Mouse (Mus musculus) heart, adult 2 months (tissue): Measurements from ENCODE around the gene Akap10. TPM values are rescaled to one million over a fixed set of nuclear protein-coding genes. Genes with fewer than 3 reads are reported as not detected.

Source experiments
- DNase-seq, 2 experiments: peaks; one replicate each; pipeline ENCODE4 v3.0.0; 2021
- H3K27ac ChIP-seq: fragments of 200-600 bp; 2 replicates; pipeline ENCODE4 v1.8.1; 2022
- H3K27me3 ChIP-seq: fragments of 200-500 bp; 2 replicates; pipeline ENCODE4 v1.6.1; 2012; ENCODE audit warnings: mild to moderate bottlenecking, low read length, inconsistent platforms, mixed read lengths; ENCODE audit not compliant: control insufficient read depth, insufficient read depth
- H3K36me3 ChIP-seq: fragments of 200-500 bp; 2 replicates; pipeline ENCODE4 v1.6.1; 2012; ENCODE audit warnings: low read length, inconsistent platforms; ENCODE audit not compliant: control insufficient read depth, insufficient read depth
- H3K4me1 ChIP-seq: fragments of 200-500 bp; 2 replicates; pipeline ENCODE4 v1.6.1; 2011; ENCODE audit warnings: low read length; ENCODE audit not compliant: control insufficient read depth, insufficient read depth
- H3K4me3 ChIP-seq: fragments of 200-600 bp; 2 replicates; pipeline ENCODE4 v1.8.1; 2022
- H3K79me2 ChIP-seq: fragments of 200-500 bp; replicated peaks from 2 replicates; pipeline ENCODE4 v1.6.1; 2012; ENCODE audit warnings: mild to moderate bottlenecking, inconsistent platforms, low read length, moderate library complexity, mixed read lengths; ENCODE audit not compliant: control insufficient read depth, insufficient read depth
- H3K9ac ChIP-seq: fragments of 200-500 bp; 2 replicates; pipeline ENCODE4 v1.6.1; 2012; ENCODE audit warnings: low read depth, mild to moderate bottlenecking, control low read depth, inconsistent platforms, low read length, mixed read lengths
- CTCF ChIP-seq: fragments of 200-600 bp; IDR thresholded peaks from 2 replicates; pipeline ENCODE4 v1.8.1; 2022; ENCODE audit warnings: antibody characterized with exemption, mild to moderate bottlenecking, moderate library complexity
- EP300 ChIP-seq: fragments of 200-500 bp; IDR thresholded peaks from 2 replicates; pipeline ENCODE4 v1.6.1; 2011; ENCODE audit warnings: low read depth, low read length, control low read depth; ENCODE audit not compliant: insufficient read depth
- POLR2A ChIP-seq: fragments of 200-500 bp; IDR thresholded peaks from 2 replicates; pipeline ENCODE4 v1.6.1; 2011; ENCODE audit warnings: mild to moderate bottlenecking, low read depth, low read length, control low read depth; ENCODE audit not compliant: insufficient read depth
- WGBS: fragments of 180-500 bp; shearing (Covaris S2); methylation state at CpG from one replicate; pipeline ENCODE4 v1.1.7; 2018; 5-methylcytosine and 5-hydroxymethylcytosine counted together
- intact Hi-C: fragments of 180-260 bp; cut with DNase I; formaldehyde crosslinking; loops from one replicate; pipeline ENCODE4 v1.15.1; 2025
- long read RNA-seq: library from polyadenylated mRNA; stranded (forward); transcript quantifications from one replicate; pipeline ENCODE4 v2.0.0, GENCODE M21; 2021
- polyA plus RNA-seq: library from polyadenylated mRNA; depleted of rRNA; stranded (reverse); fragments of >200 nt; gene quantifications from 2 replicates; pipeline ENCODE4 v1.2.3, GENCODE M21; 2012; rRNA removed
- total RNA-seq, 2 experiments: library from RNA; stranded (reverse); gene quantifications; 2 replicates each; pipeline ENCODE4 v1.2.3; 2021

Akap10 gene
- 10 to 100 TPM; 12.6 to 13.7 TPM for total RNA-seq
- polyA plus RNA-seq: 7.9 and 10.0 TPM in 2 replicates
- long read RNA-seq, transcript Akap10-202 (15 exons, 3,874 nt): major isoform, 11 of 13 reads
- long read RNA-seq, partial matches to known transcripts: 2 of 13 reads
- long read RNA-seq, other reads (novel, unspliced or antisense): 0 of 13 reads

GRCm38 (mm10) chr11:61930098-61930517 is at the start of gene Akap10:
Gene Akap10, minus strand, starts transcription at chr11:61930252.
- Histone ChIP-seq H3K36me3 (peaks cover 5% of the 10 kb centered on the region; the same call in 1 of the 2 replicates), H3K9ac (peak within 1 kb of the TSS; percentile 96), H3K4me1 (peaks cover 3% of the 10 kb centered on the region), H3K4me3 (peak within 1 kb of the TSS; percentile 97), H3K79me2 (peaks cover 4% of the 10 kb centered on the region), H3K27me3 (no peaks in the 10 kb centered on the region), H3K27ac (peak within 1 kb of the TSS; percentile 99)
- DNase-seq: peak; percentile 95 to 97
- WGBS: under 1% methylated on average over 40 of the region's 43 CpGs
- no peak for TF ChIP-seq EP300
- TF ChIP-seq CTCF: peak; percentile 14; the same call in 1 of the 2 replicates
- peak; percentile 97 for TF ChIP-seq POLR2A
- intact Hi-C loops: loop anchor here (5.0 kb wide), 1 partner anchor 1393 kb away; the partner anchor contains the start of gene Alkbh5

- TF ChIP-seq EP300: no peak
- no peak for TF ChIP-seq CTCF
- TF ChIP-seq POLR2A: no peak
These were observed 45.7 kb upstream of the Akap10 start for GRCm38 (mm10) chr11:61975783-61976182.

GRCm38 (mm10) chr11:61974106-61974707 is 44.2 kb upstream of the Akap10 start:
- DNase-seq: no peak
- H3K4me1 ChIP-seq: no peaks in the 10 kb centered on the region
- no peaks in the 10 kb centered on the region for H3K79me2 ChIP-seq
- no peak overlapping the region for H3K9ac ChIP-seq
- WGBS: 38% methylated on average over 13 of the region's 13 CpGs
- no peak overlapping the region for H3K4me3 ChIP-seq
- no peak overlapping the region for H3K27ac ChIP-seq
- no peaks in the 10 kb centered on the region for H3K27me3 ChIP-seq
- no peaks in the 10 kb centered on the region for H3K36me3 ChIP-seq
- intact Hi-C loops: no loop called here
- TF ChIP-seq EP300 (no peak), CTCF (no peak), POLR2A (no peak)

More at GRCm38 (mm10) chr11:61975783-61976182, 45.7 kb upstream of the Akap10 start:
- 86% methylated on average over 1 of the region's 1 CpGs for WGBS
- Histone ChIP-seq H3K27me3 (no peaks in the 10 kb centered on the region), H3K27ac (no peak overlapping the region), H3K4me3 (no peak overlapping the region), H3K36me3 (no peaks in the 10 kb centered on the region), H3K4me1 (no peaks in the 10 kb centered on the region), H3K79me2 (no peaks in the 10 kb centered on the region), H3K9ac (no peak overlapping the region)
- no peak for DNase-seq
- intact Hi-C loops: no loop called here

- no peaks in the 10 kb centered on the region for H3K36me3 ChIP-seq
These were observed 41.6 kb upstream of the Akap10 start for GRCm38 (mm10) chr11:61971441-61972221.

GRCm38 (mm10) chr11:61970901-61971300 is 40.8 kb upstream of the Akap10 start:
- DNase-seq: no peak
- H3K4me1 ChIP-seq: no peaks in the 10 kb centered on the region

More at GRCm38 (mm10) chr11:61971441-61972221, 41.6 kb upstream of the Akap10 start:
- Histone ChIP-seq H3K9ac (no peak overlapping the region), H3K79me2 (no peaks in the 10 kb centered on the region), H3K4me1 (no peaks in the 10 kb centered on the region), H3K27ac (no peak overlapping the region), H3K4me3 (no peak overlapping the region), H3K27me3 (no peaks in the 10 kb centered on the region)
- intact Hi-C loops: no loop called here
- no peak for TF ChIP-seq POLR2A
- TF ChIP-seq EP300: no peak
- no peak for TF ChIP-seq CTCF
- WGBS: 68% methylated on average over 7 of the region's 7 CpGs
- DNase-seq: no peak

More at GRCm38 (mm10) chr11:61970901-61971300, 40.8 kb upstream of the Akap10 start:
- H3K4me3 ChIP-seq: no peak overlapping the region
- intact Hi-C loops: no loop called here
- no peaks in the 10 kb centered on the region for H3K27me3 ChIP-seq
- H3K9ac ChIP-seq: no peak overlapping the region
- no peaks in the 10 kb centered on the region for H3K36me3 ChIP-seq
- TF ChIP-seq CTCF (no peak), POLR2A (no peak), EP300 (no peak)
- 34% methylated on average over 5 of the region's 5 CpGs for WGBS
- H3K79me2 ChIP-seq: no peaks in the 10 kb centered on the region
- no peak overlapping the region for H3K27ac ChIP-seq
